Mouse (Mus musculus) ZHBTc4 (cell line): ENCODE results near the gene Csrp3.

ENCODE experiments used
- DNase-seq: peaks from one replicate; pipeline ENCODE4 v3.0.0-alpha.2; 2011; ENCODE audit warnings: low read depth, low spot score

The Csrp3 gene

DNA sequence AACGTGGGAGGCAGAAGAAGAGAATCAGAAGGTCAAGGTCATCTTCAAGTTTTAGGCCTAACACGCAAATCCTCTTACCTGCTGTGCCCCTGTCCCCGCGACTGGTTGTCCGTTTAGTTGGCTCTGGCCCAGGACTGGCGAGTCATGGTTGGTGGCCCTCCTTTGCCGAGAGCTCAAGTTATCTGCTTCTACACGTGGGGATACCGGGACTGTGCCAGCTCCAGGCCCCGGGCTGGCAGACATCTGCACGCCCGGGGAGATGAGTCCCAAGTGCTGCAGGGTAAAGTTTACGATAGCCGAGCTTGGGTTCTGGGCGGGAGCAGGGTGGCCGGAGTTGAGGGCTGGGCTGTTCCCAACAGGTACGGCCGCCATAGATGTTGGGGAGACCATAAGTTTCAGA is 19.7 kb upstream of the Csrp3 start:
- DNase-seq = no peak

DNA sequence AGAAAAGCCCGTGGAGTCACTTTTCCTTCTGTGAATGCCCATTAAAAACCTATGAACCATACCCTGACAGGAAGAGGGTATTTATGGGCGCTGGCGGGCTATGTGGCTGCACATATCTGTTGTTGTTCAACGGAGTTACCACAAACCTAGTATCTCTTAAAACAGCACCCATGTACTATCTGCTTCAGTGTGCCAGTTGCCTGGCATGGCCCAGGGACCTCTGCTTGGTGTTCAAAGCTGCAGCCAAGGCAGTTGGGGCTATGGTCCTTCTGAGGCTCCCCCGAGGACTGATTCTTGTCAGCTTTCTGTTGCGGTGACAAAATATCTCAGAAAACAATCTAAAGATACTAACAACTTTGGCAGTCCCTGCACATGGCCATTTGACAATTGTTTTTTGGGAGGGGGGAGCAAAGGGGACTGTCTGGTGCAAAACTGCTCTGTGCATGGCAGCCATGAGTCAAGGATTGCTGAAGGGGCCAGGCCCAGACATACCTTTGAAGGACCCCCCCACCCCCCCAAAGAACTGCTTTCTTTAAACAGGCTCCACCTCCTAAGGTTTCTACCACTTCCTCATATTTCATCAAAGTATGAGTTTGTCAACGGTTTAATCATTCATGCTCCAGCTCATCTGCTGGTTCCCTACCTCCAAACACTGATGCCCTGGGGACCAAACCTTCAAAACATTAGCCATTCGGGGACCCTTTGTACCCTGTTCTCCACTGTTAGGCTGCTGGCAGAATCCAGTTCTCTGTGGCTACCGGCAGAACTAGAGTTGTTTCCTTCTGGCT is 17.0 kb upstream of the Csrp3 start:
- DNase-seq = no peak

DNA sequence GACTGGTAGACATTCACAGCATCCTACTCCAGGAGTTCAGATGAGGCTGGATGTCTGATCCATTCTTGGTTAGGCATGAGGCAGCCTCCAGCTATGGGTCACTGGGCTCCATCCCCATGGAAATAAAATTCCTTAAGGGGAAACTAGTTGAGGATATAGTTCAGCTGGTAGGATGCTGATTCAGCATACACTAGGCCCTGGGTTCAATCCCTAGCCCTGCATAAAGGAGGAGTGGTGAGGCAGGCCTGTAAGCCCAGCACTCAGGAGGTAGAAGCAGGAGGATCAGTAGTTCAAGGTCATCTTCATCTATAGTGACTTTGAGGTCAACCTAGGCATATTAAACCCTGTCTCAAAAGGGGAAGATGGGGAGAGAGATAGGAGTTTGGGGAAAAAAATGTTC is 16.4 kb upstream of the Csrp3 start:
- DNase-seq = no peak

DNA sequence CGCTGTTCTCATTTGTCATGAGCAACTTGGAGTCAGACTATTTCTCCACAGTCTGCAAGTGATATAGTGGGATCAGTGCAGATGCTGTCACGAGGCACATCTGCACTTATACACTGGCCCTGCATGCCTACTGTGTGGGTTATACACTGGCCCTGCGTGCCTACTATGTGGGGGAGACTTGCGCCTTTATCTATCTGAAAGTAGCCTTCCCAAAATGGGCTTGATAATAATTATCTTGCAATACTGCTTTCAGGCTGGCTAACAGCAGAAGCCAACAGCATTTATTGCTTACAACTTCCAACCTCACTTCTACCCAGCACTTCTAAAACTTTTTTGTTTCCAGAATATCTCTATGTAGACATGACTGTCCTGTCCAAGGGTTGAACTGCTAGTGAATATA is 14.0 kb upstream of the Csrp3 start:
- DNase-seq = no peak

DNA sequence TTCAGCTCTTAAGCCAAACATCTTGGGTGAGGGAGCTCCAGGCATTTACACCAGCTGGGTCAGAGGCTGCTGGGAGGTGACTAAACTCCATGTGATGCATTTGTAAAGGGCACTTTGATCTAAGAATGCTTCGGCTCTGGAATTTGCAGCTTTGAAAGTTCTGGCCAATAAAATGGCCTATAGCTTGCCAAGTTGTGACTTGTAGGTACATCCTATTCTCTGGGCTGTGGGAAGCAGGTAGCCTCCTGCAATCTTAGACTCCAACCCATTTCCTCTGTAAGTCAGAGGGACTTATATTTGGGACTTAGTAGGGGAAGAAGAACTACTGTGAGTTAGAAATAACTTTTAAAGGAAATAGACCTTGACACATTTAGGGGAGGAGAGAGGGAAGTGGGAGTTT is 13.1 kb upstream of the Csrp3 start:
- peak; percentile 20 for DNase-seq

DNA sequence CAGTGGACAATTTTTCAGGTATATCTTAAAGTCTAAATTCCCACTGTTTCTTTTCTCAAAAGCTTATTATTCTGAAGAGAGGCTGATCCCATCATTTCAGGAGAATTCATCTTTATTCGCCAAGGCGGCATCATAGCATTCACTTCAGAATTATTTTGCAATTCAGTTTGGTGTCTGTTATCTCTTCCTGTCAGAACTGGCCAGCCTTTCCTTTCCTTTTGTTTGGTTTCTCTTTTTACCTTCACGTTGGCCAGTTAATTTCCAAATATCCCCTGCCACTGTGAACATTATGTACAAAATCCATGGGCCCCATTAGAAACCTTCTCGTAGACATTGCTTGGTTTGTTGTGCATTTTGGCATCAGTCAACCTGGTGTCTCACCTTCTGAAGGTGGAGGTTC is 11.5 kb upstream of the Csrp3 start:
- DNase-seq = no peak

DNA sequence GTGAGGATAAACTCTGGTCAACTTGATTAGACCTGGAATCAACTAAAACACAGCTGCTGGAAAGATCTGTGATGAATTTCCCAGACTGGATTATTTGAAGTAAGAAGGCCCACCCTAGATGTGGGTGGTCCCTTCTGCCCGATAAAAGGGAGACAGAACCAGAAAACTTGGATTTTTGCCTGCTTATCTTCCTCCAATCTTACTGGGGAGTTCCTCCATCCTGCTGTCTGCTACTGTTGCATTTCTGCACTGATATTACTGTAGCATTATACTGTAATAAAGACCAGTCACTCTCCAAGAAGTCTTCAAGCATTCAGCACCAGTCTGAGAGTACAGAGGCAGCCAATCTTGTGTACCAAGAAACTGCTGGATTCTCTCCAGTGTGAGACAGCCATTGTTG is 10.4 kb upstream of the Csrp3 start:
- no peak for DNase-seq

DNA sequence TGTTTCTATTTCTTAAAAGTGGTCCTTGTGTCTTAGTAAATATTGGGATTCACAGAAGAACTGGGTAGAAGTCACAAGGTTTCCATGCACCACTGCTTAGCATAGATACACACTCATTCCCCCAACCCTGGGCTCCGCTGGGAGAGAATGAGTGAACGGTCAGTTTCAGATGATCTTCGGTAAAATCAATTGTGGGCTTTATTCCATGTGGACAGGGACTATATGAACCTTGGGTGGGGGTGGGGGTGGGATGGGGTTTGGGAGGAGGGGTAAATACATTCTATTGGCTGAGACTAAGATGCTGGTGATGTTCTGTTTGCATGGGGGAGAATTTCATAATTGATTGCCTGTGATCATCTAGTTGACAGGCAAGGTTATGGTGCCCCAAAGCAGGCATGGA is 7.6 kb upstream of the Csrp3 start:
- no peak for DNase-seq

DNA sequence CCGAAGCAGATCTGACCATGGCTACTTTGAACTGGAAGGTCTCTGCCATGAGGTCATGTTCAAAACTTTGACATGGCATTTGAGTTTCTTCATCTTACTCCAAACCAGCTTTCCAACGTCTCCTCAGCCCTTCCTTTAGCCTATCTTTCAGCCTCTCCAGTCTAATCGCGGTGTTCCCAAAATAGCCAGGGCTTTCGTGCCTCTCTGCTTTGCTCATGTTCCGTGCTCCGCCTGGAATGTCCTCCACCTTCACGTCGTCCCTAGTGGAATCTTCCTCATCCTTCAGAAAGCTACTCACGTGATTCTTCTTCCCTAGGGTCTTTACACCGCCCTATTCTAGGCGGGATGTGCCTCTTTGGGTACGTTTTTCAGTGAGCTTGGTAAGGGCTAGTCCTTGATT is 5.7 kb upstream of the Csrp3 start:
- no peak for DNase-seq

DNA sequence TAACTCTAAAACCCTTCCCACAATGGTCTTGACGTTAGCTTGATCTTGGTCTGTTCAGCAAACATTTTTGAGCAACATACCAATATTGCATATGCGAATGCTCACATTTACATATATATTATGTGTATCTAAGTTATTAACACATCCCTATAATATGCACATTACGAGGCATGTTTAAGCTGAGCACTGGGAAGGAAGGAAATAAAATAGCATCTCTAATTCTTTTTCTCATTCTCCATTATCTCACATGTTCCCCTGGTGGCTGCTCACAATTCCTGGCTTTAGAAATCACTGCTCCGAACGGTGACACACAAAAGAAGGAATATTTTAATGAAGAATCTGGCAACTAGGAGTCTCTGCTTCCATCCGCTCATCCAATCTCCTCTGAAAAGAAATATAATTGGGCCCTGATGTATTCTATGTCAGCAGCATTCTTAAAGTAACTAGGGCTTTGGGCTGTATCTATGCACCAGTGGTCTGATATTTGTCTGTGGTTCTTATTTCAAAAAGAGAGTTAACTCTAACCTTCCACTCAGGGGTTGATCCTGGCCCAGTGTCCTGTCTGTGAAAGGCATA is 3.8 kb upstream of the Csrp3 start:
- DNase-seq = no peak

DNA sequence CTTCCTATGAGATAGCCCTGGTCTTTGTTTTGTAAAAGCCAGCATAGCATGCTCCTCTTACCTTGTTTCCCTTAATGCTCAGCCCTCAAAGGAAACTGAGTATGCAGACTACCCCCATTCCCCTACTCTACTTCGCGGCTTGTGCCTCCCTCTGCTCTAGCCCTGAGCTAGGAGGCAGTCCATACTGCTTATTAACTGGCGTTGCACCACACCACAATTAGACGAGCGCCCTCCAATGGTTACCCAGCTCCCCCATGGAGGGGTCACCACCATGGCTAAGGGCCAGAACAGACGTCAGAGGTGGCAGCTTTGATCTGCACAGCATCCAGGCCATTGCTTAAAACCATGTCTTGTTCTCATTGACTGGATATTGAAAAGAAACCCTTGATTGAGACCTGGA is 1.1 kb downstream of the Csrp3 start:
- no peak for DNase-seq

DNA sequence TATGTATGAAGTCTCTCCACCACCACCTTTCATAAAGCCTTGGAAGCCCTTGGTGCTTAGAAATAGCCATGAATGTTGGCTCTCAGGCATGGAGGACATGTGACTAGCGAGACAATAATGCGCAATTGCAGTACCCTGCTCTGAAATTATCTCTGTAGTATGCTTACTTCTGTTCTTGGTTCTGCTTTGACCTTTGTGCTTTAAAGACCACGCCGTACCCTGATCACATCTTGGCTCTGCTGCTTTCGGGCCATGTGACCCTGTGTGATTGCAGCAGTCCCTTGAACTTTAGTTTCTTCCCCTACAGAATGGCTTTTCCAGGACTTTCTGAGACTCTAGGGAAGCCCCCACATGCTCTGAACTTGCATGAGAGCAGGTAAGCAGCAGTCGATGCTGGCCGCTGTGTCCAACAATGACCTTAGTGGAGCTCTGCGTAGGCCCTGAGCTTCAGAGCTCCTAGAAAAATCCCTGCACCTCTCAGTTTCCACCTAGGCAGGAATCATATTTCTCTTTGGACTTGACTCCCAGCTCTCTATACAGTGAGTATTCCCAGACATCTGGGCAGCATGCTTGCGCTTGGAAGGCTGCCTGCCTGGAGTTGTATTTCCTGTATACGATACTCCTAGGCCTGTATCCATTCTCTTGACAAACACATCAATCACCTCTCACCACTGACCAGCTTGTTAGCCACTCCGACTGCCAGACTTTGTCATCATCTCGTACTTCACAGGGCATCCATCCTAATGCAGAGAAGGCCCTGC is 2.4 kb downstream of the Csrp3 start:
- DNase-seq = no peak

DNA sequence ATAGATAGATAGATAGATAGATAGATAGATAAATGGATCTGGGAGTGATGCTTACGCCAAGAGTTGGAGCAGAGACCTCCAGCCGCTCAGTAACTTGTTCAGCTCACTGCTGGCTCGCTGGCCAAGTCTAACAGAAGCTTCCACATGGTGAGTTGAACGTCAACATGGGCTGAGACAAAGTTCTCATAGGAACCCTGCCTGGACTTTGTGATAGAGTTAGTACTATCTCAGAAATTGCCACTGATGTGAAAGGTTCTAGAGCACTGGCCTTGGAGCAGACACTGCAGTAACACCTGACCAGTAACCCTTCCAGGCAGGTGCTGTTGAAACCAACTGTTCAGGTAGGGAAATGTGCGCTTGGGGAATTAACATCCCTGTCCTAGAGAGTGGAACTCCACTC is 4.3 kb downstream of the Csrp3 start:
- DNase-seq = no peak

DNA sequence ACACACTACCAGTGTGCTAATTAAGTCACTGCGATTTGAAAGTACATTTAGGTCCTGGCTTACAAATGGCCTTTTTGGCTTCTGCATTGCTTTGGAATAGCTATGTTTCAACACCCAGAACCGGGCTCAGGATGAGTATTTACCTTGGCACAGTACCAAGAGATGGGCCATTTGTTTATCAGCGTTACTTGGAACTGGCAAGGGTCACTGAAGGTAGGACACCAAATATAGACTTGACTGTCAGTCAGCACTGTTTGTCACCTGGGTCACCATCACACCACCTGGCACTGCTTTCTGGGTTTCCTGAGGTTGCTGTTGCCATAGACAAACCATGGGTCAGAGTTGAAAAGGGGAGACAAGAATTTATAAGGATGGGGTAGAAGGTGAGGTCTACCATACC is 5.5 kb downstream of the Csrp3 start:
- DNase-seq = no peak

DNA sequence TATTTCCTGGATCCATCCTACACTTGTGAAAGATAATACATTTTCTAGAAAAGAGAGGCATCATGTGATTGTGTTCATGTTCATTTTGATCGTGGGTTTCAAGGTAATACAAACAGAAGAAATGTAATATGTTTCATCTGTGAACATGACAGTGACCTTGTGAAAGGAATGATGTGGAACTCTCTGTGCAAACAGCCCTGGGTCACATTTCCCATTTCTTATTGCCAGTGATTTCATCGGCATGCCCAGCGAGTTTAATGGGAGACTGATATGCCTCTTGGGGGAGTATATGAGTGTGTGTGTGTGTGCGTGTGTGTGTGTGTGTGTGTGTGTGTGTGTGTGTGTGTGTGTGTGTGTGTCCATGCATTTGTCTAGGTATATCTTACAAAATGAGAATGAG is 6.3 kb downstream of the Csrp3 start:
- DNase-seq = no peak

DNA sequence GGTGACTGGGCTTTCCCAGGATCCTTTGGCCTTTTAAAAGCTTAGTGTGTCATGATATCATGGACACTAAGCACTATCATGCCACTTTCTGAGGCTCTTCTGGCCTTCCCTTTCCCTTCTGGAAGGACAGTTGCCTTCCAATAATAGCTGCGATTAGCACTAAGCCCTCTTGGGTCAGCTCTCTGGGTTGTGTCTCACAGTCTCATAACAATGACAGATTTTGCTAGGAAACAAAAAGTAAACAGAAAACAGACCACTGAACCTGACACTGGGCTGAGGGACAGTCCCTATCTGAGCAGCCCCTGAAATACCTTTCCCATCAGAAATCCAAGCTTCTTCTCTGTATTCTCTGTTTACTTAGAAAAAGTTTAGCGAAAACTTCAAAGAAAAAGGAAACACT is 7.3 kb downstream of the Csrp3 start:
- no peak for DNase-seq

DNA sequence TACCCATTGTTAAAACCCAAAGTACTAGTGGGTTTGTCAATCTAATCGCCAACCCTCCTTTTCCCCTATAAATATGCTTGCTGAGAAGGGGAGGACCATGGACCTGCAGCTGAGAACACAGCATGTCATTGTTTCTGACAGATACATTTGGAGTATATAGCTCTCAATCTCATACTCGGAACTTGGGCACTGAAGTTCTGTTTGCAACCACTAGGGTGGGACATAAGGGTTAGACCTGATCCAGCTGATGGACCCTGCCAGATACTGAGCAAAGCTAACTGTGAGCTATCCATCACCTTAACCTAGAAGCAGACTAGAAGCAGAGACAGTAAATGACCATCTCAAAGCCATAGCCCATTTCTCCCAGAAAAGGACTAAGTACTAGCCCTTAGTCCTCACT is 9.4 kb downstream of the Csrp3 start:
- no peak for DNase-seq

DNA sequence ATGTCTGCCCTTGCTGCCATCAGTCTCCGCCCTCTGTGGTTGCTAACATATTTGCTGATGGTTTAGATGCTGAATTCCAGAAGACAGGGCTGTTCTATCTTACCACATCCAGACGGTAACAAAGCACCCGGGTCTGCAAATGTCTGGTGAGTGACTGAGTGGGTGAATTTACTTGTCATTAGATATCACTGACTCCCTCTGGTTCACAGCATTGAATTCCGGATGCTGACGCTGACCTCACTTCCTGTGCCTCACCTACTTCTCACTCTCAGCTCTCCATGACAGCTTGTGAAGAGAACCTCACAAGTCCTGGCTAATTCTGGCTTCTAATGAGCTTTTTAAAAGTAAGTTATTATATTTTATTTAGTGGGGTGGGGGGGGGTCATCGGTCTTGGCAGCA is 10.9 kb downstream of the Csrp3 start:
- no peak for DNase-seq

DNA sequence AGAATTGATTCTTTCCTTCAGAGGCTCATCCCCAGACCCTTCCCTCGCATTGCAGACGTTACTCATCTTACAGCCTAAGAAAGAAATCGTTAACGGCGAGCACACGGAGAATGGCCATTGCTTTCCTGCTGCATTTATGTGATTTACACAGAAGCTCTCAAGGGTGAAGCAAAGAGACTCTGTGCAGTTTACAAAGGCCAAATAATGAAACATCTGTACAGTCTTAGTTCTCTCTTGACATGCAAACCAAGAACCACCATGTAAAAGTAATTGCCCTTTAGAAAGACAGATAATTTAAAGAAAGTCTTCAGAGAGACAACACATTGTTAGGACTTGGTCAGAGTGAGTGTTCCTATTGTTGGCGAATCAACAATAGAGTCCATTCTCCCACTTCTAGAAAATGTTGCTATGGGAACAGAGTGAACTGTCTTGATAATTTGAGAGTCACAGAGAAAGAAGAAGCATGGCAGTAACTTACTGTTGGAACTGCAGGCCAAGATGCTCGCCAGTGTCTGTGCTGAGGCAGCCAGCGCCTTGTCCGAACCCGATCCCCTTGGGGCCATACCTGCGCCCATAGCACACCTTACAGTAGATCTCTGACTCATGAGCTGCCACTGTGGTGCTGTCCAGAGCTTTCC is 12.7 kb downstream of the Csrp3 start:
- DNase-seq = peak; percentile 66

DNA sequence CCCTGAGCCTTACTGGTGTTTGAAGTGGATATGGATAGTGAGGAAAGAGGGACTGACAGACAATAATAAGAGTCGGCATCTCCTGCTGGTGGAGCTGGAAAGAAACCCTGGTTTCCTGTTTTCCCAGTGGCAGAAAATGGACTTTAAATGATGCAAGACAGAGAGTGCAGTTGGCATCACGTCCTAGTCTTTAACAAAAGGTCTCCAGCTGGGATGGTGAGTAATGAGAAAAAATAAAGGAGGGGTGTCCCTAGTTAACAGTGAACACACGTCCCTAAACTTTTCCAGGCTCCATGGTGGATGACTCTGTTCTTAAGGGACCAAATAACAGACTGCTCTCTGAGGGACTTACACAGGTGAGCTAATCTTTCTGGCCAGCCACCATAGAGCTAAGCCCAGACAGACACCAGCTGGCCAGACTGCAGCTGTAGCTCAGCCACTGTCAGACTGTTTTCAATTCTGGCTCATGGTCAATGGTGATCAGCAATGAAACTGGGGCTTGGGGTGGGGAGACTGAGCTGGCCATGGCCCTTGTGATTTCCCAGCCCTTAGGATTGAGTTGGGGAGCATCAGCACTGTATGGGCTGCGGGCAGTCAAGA is 13.4 kb downstream of the Csrp3 start:
- DNase-seq = no peak

DNA sequence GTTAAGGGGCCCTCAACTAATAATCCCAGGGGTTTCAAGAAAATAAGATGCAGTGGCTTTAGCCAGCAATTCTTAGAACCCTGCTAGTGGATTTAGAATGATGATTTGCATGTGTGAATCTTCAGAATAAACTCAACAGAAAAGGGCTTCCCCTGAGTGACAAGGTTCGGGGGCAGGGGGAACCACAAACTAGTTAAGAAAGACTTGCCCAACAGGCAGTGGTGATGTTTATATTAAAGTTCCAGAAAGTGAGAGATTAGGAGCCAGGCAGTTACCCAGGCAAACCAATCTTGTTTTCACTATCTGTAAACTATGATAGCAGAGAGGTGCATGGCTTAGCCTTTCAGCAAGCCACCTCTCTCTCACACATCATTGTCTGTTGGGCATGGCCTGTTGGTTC is 15.1 kb downstream of the Csrp3 start:
- no peak for DNase-seq

DNA sequence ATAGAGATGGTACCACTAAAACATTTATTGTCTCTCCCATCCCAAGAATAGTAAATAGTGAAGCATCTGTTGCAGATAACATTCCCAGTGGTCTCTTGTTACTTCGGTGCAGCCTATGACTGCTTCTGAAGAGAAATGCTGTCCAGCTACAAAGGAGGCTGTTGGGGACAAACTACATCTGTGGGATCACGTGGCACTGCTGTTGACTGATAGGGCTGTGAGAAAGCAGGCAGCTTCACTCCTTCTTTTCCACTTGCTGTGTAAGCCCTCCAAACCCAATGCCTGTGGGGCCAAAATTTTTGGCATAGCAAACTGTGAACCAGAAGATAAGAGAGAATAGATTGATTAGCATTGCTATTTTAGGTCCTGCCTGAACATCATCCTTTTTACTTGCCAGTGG is 17.4 kb downstream of the Csrp3 start:
- DNase-seq = no peak
